Mouse (Mus musculus): ENCODE measurements at regions not wholly inside any gene's neighbourhood (a gene's known extent, or its start where the extent isn't known, plus 50 kb on each side); places are given as distances from the start of the nearest gene placed in this dataset.

DNA sequence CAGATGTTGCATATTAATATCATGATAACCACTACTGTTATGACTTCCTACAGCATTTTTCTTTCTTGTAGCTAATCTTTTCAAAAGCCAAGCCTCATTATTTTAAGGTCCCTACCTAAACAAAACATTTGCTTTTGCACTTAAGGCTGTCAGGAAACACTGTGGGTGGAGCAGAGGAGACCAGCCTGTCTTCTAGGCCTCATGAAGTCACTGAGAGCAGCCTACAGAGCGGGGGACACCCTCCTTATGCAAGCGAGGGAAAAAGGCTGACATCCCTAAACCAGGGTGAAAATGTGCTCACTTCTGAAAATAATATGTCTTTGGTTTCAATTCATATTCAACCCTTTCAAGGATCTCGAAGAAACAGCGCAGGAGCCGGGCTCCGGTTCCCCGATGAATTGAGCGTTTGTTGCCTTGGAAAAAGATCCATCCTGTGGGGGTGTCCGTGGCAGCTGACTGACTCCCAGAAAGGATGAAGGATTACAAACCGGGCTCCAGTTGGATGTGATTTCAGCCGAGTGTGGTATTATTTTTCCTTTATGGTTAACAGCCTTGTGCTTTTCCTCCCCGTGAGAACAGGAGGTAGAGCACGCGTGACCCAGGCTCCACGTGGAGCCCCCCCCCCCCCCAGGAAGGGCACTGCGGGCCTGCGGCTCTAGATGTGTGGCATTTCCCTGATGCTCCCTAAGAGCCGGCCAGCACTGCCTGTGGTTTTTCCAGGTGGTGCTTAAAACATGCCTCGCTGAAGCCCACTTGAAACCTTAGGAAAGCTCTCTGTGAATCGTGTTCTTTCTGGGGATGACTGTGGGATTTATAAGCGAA lies 292.5 kb downstream of the Tgfb2 start:
- no peak for ATAC-seq (ENCODE audit: low FRiP score, low TSS enrichment)
- Histone ChIP-seq H3K4me3 (ENCODE audit: low read length) (no peak overlapping the region), H3K9me3 (ENCODE audit: control insufficient read depth, low read length) (0 out of 2 replicates have a peak, but pooled peaks cover 3% of the 10 kb centered on the region), H3K4me2 (replicated peaks; ENCODE audit: low read depth, low read length) (no peak overlapping the region), H3K36me3 (ENCODE audit: control insufficient read depth, insufficient read depth, low read length) (no peaks in the 10 kb centered on the region), H3K27ac (ENCODE audit: low read depth, low read length) (no peak overlapping the region), H3K27me3 (ENCODE audit: control insufficient read depth, insufficient read depth, low read length) (no peaks in the 10 kb centered on the region), H3K4me1 (ENCODE audit: control insufficient read depth, insufficient read depth, low read length) (peaks cover 12% of the 10 kb centered on the region), H3K9ac (ENCODE audit: low read depth, low read length) (no peak overlapping the region)
- 56% methylated on average over 21 of the region's 21 CpGs for WGBS

DNA sequence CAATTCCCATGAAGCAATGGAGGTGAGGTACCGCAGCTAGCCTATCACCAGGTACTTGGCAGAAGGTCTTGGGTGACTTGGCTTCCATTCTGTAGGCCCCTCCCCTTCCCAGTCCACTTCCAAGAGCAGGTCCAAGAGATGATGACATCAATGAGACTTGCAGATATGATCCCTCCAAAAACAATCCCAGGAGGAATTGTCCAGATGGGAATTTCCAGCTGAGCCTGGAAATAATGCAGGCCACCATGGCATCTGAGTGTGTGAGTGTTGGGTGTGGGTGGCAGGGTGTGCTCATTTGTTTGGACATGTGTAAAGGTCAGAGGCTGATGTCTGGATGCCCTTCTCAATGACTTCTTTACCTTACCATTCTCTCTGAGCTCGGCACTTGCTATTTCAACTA lies 293.5 kb downstream of the Tgfb2 start:
- 67% methylated on average over 2 of the region's 2 CpGs for WGBS
- H3K4me2 ChIP-seq (replicated peaks; ENCODE audit: low read depth, low read length), result no peak overlapping the region
- ATAC-seq (ENCODE audit: low FRiP score, low TSS enrichment), result no peak

DNA sequence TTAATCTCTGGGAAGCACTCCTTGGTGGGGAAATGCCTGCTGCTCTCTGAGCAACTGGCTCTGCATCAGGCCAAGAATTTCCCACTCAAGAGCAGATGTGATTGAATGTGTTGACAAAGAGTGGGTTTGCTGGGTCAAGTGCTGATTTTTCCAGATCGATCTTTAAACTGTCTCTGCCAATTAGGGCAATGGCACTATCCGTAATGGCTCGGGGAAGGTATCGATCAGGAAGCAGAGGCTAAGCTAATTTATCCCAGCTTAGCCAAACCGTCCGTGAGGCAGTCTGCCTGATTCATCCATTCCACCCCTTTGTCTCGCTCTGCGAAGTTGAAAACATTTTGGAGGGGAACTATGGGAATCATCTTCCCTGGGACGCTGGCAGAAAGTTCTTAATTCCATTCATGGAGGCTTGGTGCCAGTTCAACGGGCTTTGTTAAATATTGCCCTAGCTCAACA lies 291.9 kb upstream of the Lyplal1 start:
- no peak overlapping the region for H3K4me3 ChIP-seq (ENCODE audit: low read length)
- WGBS, result 76% methylated on average over 10 of the region's 10 CpGs
- no peak overlapping the region for H3K9ac ChIP-seq (ENCODE audit: low read depth, low read length)
- no peak overlapping the region for H3K27ac ChIP-seq (ENCODE audit: low read depth, low read length)
- H3K4me1 ChIP-seq (ENCODE audit: control insufficient read depth, insufficient read depth, low read length), result peaks cover 12% of the 10 kb centered on the region
- no peaks in the 10 kb centered on the region for H3K36me3 ChIP-seq (ENCODE audit: control insufficient read depth, insufficient read depth, low read length)
- H3K27me3 ChIP-seq (ENCODE audit: control insufficient read depth, insufficient read depth, low read length), result no peaks in the 10 kb centered on the region
- no peaks in the 10 kb centered on the region for H3K9me3 ChIP-seq (ENCODE audit: control insufficient read depth, low read length)
- no peak overlapping the region for H3K4me2 ChIP-seq (replicated peaks; ENCODE audit: low read depth, low read length)
- no peak for ATAC-seq (ENCODE audit: low FRiP score, low TSS enrichment)

More for the DNA sequence above, 293.5 kb downstream of the Tgfb2 start:
- H3K9me3 ChIP-seq (ENCODE audit: control insufficient read depth, low read length), result 0 out of 2 replicates have a peak, but pooled peaks cover 3% of the 10 kb centered on the region
- no peaks in the 10 kb centered on the region for H3K27me3 ChIP-seq (ENCODE audit: control insufficient read depth, insufficient read depth, low read length)
- H3K27ac ChIP-seq (ENCODE audit: low read depth, low read length), result no peak overlapping the region
- H3K4me3 ChIP-seq (ENCODE audit: low read length), result no peak overlapping the region
- H3K4me1 ChIP-seq (ENCODE audit: control insufficient read depth, insufficient read depth, low read length), result peaks cover 12% of the 10 kb centered on the region
- no peaks in the 10 kb centered on the region for H3K36me3 ChIP-seq (ENCODE audit: control insufficient read depth, insufficient read depth, low read length)
- no peak overlapping the region for H3K9ac ChIP-seq (ENCODE audit: low read depth, low read length)

DNA sequence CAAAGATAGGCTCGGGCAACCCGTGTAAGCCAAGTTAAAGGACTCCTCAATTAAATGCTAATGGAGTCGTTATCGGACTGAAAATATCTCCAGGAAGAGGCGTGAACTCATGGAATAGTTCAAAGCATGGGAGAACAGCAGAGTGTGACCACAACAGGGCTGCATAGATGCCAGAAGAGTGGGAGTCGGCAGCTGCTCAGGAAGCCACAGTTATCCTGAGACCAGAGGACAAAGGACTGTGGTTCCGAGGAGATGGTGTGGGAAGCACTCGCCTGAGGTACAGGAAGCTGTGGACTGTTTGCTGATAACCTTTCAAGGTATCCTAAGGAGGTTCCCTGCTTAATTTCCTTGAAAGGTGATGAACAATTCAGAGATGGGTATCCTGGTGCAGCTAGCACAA lies 290.5 kb upstream of the Lyplal1 start:
- no peaks in the 10 kb centered on the region for H3K36me3 ChIP-seq (ENCODE audit: control insufficient read depth, insufficient read depth, low read length)
- ATAC-seq (ENCODE audit: low FRiP score, low TSS enrichment), result no peak
- WGBS, result 51% methylated on average over 8 of the region's 8 CpGs

DNA sequence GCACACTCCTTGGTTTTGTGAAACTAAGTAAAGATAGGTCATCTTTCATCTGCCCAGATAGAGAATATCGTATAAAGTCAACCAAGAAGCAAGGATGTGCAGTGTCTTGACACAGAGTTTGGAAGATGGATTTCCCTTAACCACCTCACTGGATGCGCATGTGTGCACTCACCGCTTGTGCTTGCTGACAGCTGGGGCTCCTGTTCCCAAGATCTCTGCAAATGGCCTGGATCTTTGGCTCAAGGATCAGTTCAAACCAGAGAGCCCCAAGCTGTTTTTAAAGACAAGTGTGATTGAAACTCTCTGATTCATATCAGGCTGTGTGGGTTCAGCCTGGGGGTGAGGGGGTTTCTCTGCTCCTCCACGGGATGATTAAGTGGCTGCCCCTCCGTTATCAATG lies 288.6 kb upstream of the Lyplal1 start:
- Histone ChIP-seq H3K9ac (ENCODE audit: low read depth, low read length) (no peak overlapping the region), H3K4me3 (ENCODE audit: low read length) (no peak overlapping the region), H3K4me2 (replicated peaks; ENCODE audit: low read depth, low read length) (no peak overlapping the region), H3K27ac (ENCODE audit: low read depth, low read length) (no peak overlapping the region), H3K36me3 (ENCODE audit: control insufficient read depth, insufficient read depth, low read length) (no peaks in the 10 kb centered on the region), H3K4me1 (ENCODE audit: control insufficient read depth, insufficient read depth, low read length) (peaks cover 9% of the 10 kb centered on the region), H3K9me3 (ENCODE audit: control insufficient read depth, low read length) (no peaks in the 10 kb centered on the region), H3K27me3 (ENCODE audit: control insufficient read depth, insufficient read depth, low read length) (no peaks in the 10 kb centered on the region)
- no peak for ATAC-seq (ENCODE audit: low FRiP score, low TSS enrichment)
- WGBS, result 76% methylated on average over 5 of the region's 5 CpGs

More for the DNA sequence above, 290.5 kb upstream of the Lyplal1 start:
- Histone ChIP-seq H3K4me2 (replicated peaks; ENCODE audit: low read depth, low read length) (no peak overlapping the region), H3K9me3 (ENCODE audit: control insufficient read depth, low read length) (no peaks in the 10 kb centered on the region), H3K4me1 (ENCODE audit: control insufficient read depth, insufficient read depth, low read length) (peaks cover 9% of the 10 kb centered on the region), H3K9ac (ENCODE audit: low read depth, low read length) (no peak overlapping the region), H3K27ac (ENCODE audit: low read depth, low read length) (no peak overlapping the region), H3K27me3 (ENCODE audit: control insufficient read depth, insufficient read depth, low read length) (no peaks in the 10 kb centered on the region), H3K4me3 (ENCODE audit: low read length) (no peak overlapping the region)

DNA sequence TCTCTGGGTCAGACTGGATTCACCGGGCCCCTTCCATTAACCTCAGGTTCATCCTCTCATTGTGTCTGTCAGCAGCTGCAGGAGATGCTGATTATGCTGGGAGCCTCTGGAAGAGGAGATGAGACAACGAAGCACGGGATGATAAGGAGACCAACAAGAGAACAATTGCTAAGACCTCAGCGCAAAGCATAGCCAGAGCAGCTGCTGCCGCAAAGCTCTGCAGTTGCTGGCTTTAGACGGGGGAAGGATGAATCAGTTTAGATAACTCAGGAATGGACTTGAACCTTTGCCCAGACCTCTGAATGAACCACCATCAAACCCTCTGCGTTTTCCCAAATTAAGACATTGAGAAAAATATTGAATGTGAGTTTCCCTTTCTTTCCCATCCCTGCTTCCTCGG lies 282.7 kb upstream of the Lyplal1 start:
- Histone ChIP-seq H3K4me1 (ENCODE audit: control insufficient read depth, insufficient read depth, low read length) (0 out of 2 replicates have a peak, but pooled peaks cover 3% of the 10 kb centered on the region), H3K9me3 (ENCODE audit: control insufficient read depth, low read length) (no peaks in the 10 kb centered on the region), H3K4me3 (ENCODE audit: low read length) (no peak overlapping the region), H3K9ac (ENCODE audit: low read depth, low read length) (no peak overlapping the region), H3K27ac (ENCODE audit: low read depth, low read length) (no peak overlapping the region; the same call in 1 of the 2 replicates), H3K4me2 (replicated peaks; ENCODE audit: low read depth, low read length) (no peak overlapping the region), H3K36me3 (ENCODE audit: control insufficient read depth, insufficient read depth, low read length) (no peaks in the 10 kb centered on the region), H3K27me3 (ENCODE audit: control insufficient read depth, insufficient read depth, low read length) (no peaks in the 10 kb centered on the region)
- no peak for ATAC-seq (ENCODE audit: low FRiP score, low TSS enrichment)
- 59% methylated on average over 8 of the region's 8 CpGs for WGBS

DNA sequence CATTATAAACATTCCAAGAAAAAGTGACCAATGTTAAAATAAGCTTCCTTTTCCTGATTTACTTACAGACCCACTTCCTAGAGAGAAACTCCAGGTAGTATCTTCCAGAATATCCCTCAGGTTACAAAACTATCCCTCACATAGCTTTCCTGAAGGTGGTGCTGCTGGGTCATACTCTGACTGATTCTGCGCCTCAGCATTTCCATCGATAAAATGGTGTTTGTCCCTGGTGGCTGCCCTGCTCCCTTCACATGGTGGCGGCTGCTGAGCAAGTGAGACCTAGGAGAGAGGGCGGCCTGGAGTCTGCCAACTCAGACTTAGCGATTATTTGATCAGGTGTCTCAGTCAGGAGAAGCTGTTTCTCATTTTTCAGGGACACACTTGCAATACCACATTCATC lies 275.9 kb upstream of the Lyplal1 start:
- no peaks in the 10 kb centered on the region for H3K27me3 ChIP-seq (ENCODE audit: control insufficient read depth, insufficient read depth, low read length)
- 55% methylated on average over 5 of the region's 5 CpGs for WGBS
- H3K9ac ChIP-seq (ENCODE audit: low read depth, low read length), result no peak overlapping the region
- ATAC-seq (ENCODE audit: low FRiP score, low TSS enrichment), result no peak
- H3K4me2 ChIP-seq (replicated peaks; ENCODE audit: low read depth, low read length), result no peak overlapping the region
- H3K4me3 ChIP-seq (ENCODE audit: low read length), result no peak overlapping the region
- no peak overlapping the region for H3K27ac ChIP-seq (ENCODE audit: low read depth, low read length)
- H3K9me3 ChIP-seq (ENCODE audit: control insufficient read depth, low read length), result no peaks in the 10 kb centered on the region
- no peaks in the 10 kb centered on the region for H3K4me1 ChIP-seq (ENCODE audit: control insufficient read depth, insufficient read depth, low read length)
- H3K36me3 ChIP-seq (ENCODE audit: control insufficient read depth, insufficient read depth, low read length), result no peaks in the 10 kb centered on the region

DNA sequence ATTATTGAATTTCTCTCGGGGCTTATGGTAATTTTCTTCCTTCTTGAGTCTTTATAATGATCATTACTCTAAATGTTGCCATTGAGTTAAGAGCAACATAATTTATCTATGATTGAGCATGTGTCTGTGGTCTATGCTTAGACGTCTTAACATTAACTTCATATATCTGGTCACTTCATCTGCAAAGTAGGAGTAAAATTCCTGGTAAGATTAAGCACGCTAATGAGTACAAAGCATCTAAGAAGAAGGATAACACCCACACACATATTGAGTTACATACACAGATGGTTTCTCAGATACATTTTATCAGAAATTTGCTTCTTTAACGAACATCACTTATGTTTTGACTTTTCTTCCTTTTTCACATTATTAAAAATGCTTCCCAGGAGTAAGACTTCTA lies 267.3 kb upstream of the Lyplal1 start:
- Histone ChIP-seq H3K36me3 (ENCODE audit: control insufficient read depth, insufficient read depth, low read length) (no peaks in the 10 kb centered on the region), H3K27ac (ENCODE audit: low read depth, low read length) (no peak overlapping the region), H3K4me3 (ENCODE audit: low read length) (no peak overlapping the region), H3K4me1 (ENCODE audit: control insufficient read depth, insufficient read depth, low read length) (no peaks in the 10 kb centered on the region), H3K9me3 (ENCODE audit: control insufficient read depth, low read length) (no peaks in the 10 kb centered on the region), H3K4me2 (replicated peaks; ENCODE audit: low read depth, low read length) (no peak overlapping the region), H3K27me3 (ENCODE audit: control insufficient read depth, insufficient read depth, low read length) (no peaks in the 10 kb centered on the region), H3K9ac (ENCODE audit: low read depth, low read length) (no peak overlapping the region)
- WGBS, result 76% methylated on average over 4 of the region's 4 CpGs
- no peak for ATAC-seq (ENCODE audit: low FRiP score, low TSS enrichment)

DNA sequence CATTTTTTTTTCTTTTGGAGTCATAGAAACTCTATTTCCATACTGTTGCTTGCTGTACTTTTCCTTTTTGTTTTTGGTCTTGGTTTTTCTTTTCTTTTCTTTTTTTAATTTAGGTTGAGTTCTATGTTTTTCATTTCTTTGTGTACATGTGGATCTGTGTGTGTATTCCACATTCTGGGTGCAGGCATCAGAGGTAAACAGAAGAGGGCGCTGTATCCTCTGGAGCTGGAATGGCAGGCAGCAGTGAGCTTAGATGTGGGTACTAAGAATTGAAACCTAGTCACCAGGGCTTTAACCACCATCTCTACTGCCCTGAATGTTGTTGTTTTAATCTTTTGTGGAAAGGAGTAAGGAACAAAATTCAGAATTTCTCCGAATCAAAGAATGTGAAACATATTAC lies 266.3 kb upstream of the Lyplal1 start:
- no peaks in the 10 kb centered on the region for H3K27me3 ChIP-seq (ENCODE audit: control insufficient read depth, insufficient read depth, low read length)
- no peak overlapping the region for H3K4me2 ChIP-seq (replicated peaks; ENCODE audit: low read depth, low read length)
- 76% methylated on average over 2 of the region's 2 CpGs for WGBS
- H3K36me3 ChIP-seq (ENCODE audit: control insufficient read depth, insufficient read depth, low read length), result no peaks in the 10 kb centered on the region
- no peaks in the 10 kb centered on the region for H3K4me1 ChIP-seq (ENCODE audit: control insufficient read depth, insufficient read depth, low read length)
- no peak overlapping the region for H3K4me3 ChIP-seq (ENCODE audit: low read length)
- ATAC-seq (ENCODE audit: low FRiP score, low TSS enrichment), result no peak
- H3K27ac ChIP-seq (ENCODE audit: low read depth, low read length), result no peak overlapping the region
- H3K9me3 ChIP-seq (ENCODE audit: control insufficient read depth, low read length), result no peaks in the 10 kb centered on the region
- no peak overlapping the region for H3K9ac ChIP-seq (ENCODE audit: low read depth, low read length)

All from kidney, embryonic 14.5 days (tissue).